Mouse (Mus musculus) CH12.LX (cell line): ENCODE results near the gene Rnf115. TPM values are rescaled to one million over a fixed set of nuclear protein-coding genes. Genes with fewer than 3 reads are reported as not detected.

ENCODE experiments used
- DNase-seq: peaks from one replicate; pipeline ENCODE4 v3.0.0-alpha.2; 2013; ENCODE audit errors: extremely low read depth
- H3K27ac ChIP-seq: 2 replicates; pipeline ENCODE4 v1.5.1; 2012; ENCODE audit warnings: low read depth, mild to moderate bottlenecking, control low read depth, moderate library complexity; ENCODE audit not compliant: insufficient read depth
- H3K27me3 ChIP-seq: replicated peaks from 2 replicates; pipeline ENCODE3; 2012; ENCODE audit warnings: inconsistent platforms
- H3K36me3 ChIP-seq, 2 experiments: replicated peaks in 1 of 2; 2 replicates each; pipeline versions ENCODE3 to v1.6.1; 2012; ENCODE audit warnings: inconsistent platforms in 1 of 2, low read length in 1 of 2, mild to moderate bottlenecking in 1 of 2, mixed read lengths in 1 of 2, moderate library complexity in 1 of 2; ENCODE audit not compliant: control insufficient read depth in 1 of 2, insufficient read depth in 1 of 2
- H3K4me1 ChIP-seq, 2 experiments: 2 replicates each; pipeline ENCODE4 v1.6.1; 2012; ENCODE audit warnings: inconsistent platforms in 1 of 2, moderate library complexity in 1 of 2; ENCODE audit not compliant: insufficient read depth in 2 of 2, control insufficient read depth in 1 of 2
- H3K4me2 ChIP-seq: 2 replicates; pipeline ENCODE4 v1.6.1; 2012; ENCODE audit warnings: low read depth, mild to moderate bottlenecking, control low read depth; ENCODE audit not compliant: poor library complexity, insufficient read depth, severe bottlenecking
- H3K4me3 ChIP-seq, 3 experiments: fragments of 150-350 bp in 1 of 3; sonication (generic) in 1 of 3; replicated peaks in 1 of 3; 2 replicates each; pipeline versions ENCODE3 to v1.5.1; 2011 to 2012; ENCODE audit warnings: low read depth in 2 of 3, low read length in 2 of 3, mild to moderate bottlenecking in 2 of 3, moderate library complexity in 2 of 3, control low read depth in 1 of 3, improper control_type of control experiment in 1 of 3, inconsistent platforms in 1 of 3, mixed read lengths in 1 of 3; ENCODE audit not compliant: poor library complexity in 1 of 3
- H3K79me2 ChIP-seq: replicated peaks from 2 replicates; pipeline ENCODE4 v1.6.1; 2012; ENCODE audit warnings: mild to moderate bottlenecking, moderate library complexity; ENCODE audit not compliant: control insufficient read depth, poor library complexity, insufficient read depth, severe bottlenecking; ENCODE audit errors: extremely low read depth
- H3K9ac ChIP-seq: 2 replicates; pipeline ENCODE4 v1.6.1; 2012; ENCODE audit warnings: low read depth, mild to moderate bottlenecking, control low read depth, moderate library complexity; ENCODE audit not compliant: insufficient read depth
- H3K9me3 ChIP-seq: replicated peaks from 2 replicates; pipeline ENCODE3; 2012; ENCODE audit warnings: low read length, inconsistent platforms, mixed read lengths
- BHLHE40 ChIP-seq: IDR thresholded peaks from 2 replicates; pipeline ENCODE4 v1.6.1; 2011; ENCODE audit warnings: mild to moderate bottlenecking, low read depth, low read length, improper control_type of control experiment
- CHD2 ChIP-seq: IDR thresholded peaks from 2 replicates; pipeline ENCODE4 v1.6.1; 2011; ENCODE audit warnings: low read length, improper control_type of control experiment
- E2F4 ChIP-seq: IDR thresholded peaks from 2 replicates; pipeline ENCODE4 v1.6.1; 2011; ENCODE audit warnings: low read depth, low read length, improper control_type of control experiment; ENCODE audit not compliant: insufficient replicate concordance
- ELF1 ChIP-seq: IDR thresholded peaks from 2 replicates; pipeline ENCODE4 v1.6.1; 2014; ENCODE audit warnings: low read depth, mild to moderate bottlenecking, inconsistent platforms, low read length, improper control_type of control experiment
- EP300 ChIP-seq: IDR thresholded peaks from 2 replicates; pipeline ENCODE4 v1.6.1; 2011; ENCODE audit warnings: low read length, improper control_type of control experiment
- ETS1 ChIP-seq: conservative IDR thresholded peaks from 2 replicates; pipeline ENCODE4 v1.6.1; 2012; ENCODE audit warnings: low read depth, mild to moderate bottlenecking, inconsistent platforms, low read length, improper control_type of control experiment, moderate library complexity
- HCFC1 ChIP-seq: IDR thresholded peaks from 2 replicates; pipeline ENCODE4 v1.6.1; 2012; ENCODE audit warnings: low read depth, mild to moderate bottlenecking, inconsistent platforms, low read length, improper control_type of control experiment
- IRF4 ChIP-seq: IDR thresholded peaks from 2 replicates; pipeline ENCODE4 v1.6.1; 2014; ENCODE audit warnings: low read depth, mild to moderate bottlenecking, inconsistent platforms, low read length, improper control_type of control experiment
- JUND ChIP-seq: conservative IDR thresholded peaks from 2 replicates; pipeline ENCODE4 v1.6.1; 2011; ENCODE audit warnings: low read depth, low read length, improper control_type of control experiment
- KAT2A ChIP-seq: IDR thresholded peaks from 2 replicates; pipeline ENCODE4 v1.6.1; 2012; ENCODE audit warnings: low read length, improper control_type of control experiment, inconsistent platforms; ENCODE audit not compliant: insufficient replicate concordance
- MAX ChIP-seq: IDR thresholded peaks from 2 replicates; pipeline ENCODE4 v1.6.1; 2011; ENCODE audit warnings: low read length, improper control_type of control experiment
- MAZ ChIP-seq: IDR thresholded peaks from 2 replicates; pipeline ENCODE4 v1.6.1; 2012; ENCODE audit warnings: low read depth, mild to moderate bottlenecking, inconsistent platforms, low read length, improper control_type of control experiment, moderate library complexity
- MEF2A ChIP-seq: IDR thresholded peaks from 2 replicates; pipeline ENCODE4 v1.6.1; 2014; ENCODE audit warnings: low read depth, mild to moderate bottlenecking, inconsistent platforms, low read length, improper control_type of control experiment, borderline replicate concordance
- MYC ChIP-seq: IDR thresholded peaks from 2 replicates; pipeline ENCODE4 v1.6.1; 2011; ENCODE audit warnings: low read depth, mild to moderate bottlenecking, improper control_type of control experiment, low read length
- NELFE ChIP-seq: IDR thresholded peaks from 2 replicates; pipeline ENCODE4 v1.6.1; 2011; ENCODE audit warnings: low read depth, low read length, improper control_type of control experiment
- RAD21 ChIP-seq: IDR thresholded peaks from 2 replicates; pipeline ENCODE4 v1.6.1; 2011; ENCODE audit warnings: low read depth, mild to moderate bottlenecking, low read length, improper control_type of control experiment, moderate library complexity
- RCOR1 ChIP-seq: conservative IDR thresholded peaks from 2 replicates; pipeline ENCODE4 v1.6.1; 2012; ENCODE audit warnings: low read depth, mild to moderate bottlenecking, inconsistent platforms, low read length, improper control_type of control experiment
- SIN3A ChIP-seq: IDR thresholded peaks from 2 replicates; pipeline ENCODE4 v1.6.1; 2012; ENCODE audit warnings: low read length, improper control_type of control experiment, inconsistent platforms
- SMC3 ChIP-seq: IDR thresholded peaks from 2 replicates; pipeline ENCODE4 v1.6.1; 2011; ENCODE audit warnings: low read depth, low read length, improper control_type of control experiment
- TBP ChIP-seq: conservative IDR thresholded peaks from 2 replicates; pipeline ENCODE4 v1.6.1; 2011; ENCODE audit warnings: low read depth, low read length, improper control_type of control experiment
- TCF12 ChIP-seq: IDR thresholded peaks from 2 replicates; pipeline ENCODE4 v1.6.1; 2014; ENCODE audit warnings: low read depth, mild to moderate bottlenecking, inconsistent platforms, low read length, improper control_type of control experiment
- USF2 ChIP-seq: conservative IDR thresholded peaks from 2 replicates; pipeline ENCODE4 v1.6.1; 2011; ENCODE audit warnings: low read depth, low read length, improper control_type of control experiment
- ZKSCAN1 ChIP-seq: IDR thresholded peaks from 2 replicates; pipeline ENCODE4 v1.6.1; 2012; ENCODE audit warnings: low read depth, inconsistent platforms, low read length, improper control_type of control experiment, borderline replicate concordance
- ZNF384 ChIP-seq: IDR thresholded peaks from 2 replicates; pipeline ENCODE4 v1.6.1; 2012; ENCODE audit warnings: low read depth, low read length, improper control_type of control experiment, inconsistent platforms
- dilution Hi-C: fragments of 300-500 bp; cut with MboI; formaldehyde crosslinking; loops from 2 replicates; pipeline ENCODE4 v1.14.3; 2020; ENCODE audit warnings: low sequenced_read_pairs; ENCODE audit not compliant: extremely low pct_unique_long_range_greater_than_20kb, extremely low pct_ligation_motif_present
- in situ Hi-C: fragments of 300-500 bp; cut with MboI; formaldehyde crosslinking; loops from 3 replicates; pipeline ENCODE4 v1.14.3; 2019; ENCODE audit warnings: low sequenced_read_pairs, low pct_ligation_motif_present, low pct_unique_long_range_greater_than_20kb, mixed read lengths
- polyA plus RNA-seq: library from polyadenylated mRNA; unstranded; fragments of >175 nt; gene quantifications from 2 replicates; pipeline ENCODE4 v1.2.1, GENCODE M21; 2012; ENCODE audit warnings: low read depth; ENCODE audit not compliant: insufficient read length
- total RNA-seq, 2 experiments: library from RNA; depleted of rRNA; stranded (reverse); fragments of 300-350 nt in 1 of 2; fragments of >200 nt in 1 of 2; gene quantifications; 2 replicates each; pipeline ENCODE4 v1.2.3; 2012 to 2014

The Rnf115 gene
- total and polyA plus RNA-seq, 3 experiments, result 25.8 to 79.3 (median 64.7) TPM

GRCm38 (mm10) chr3:96788506-96788905 lies 61.0 kb downstream of the Rnf115 start:
- no peaks in the 10 kb centered on the region for H3K79me2 ChIP-seq
- H3K9ac ChIP-seq, result no peak overlapping the region
- no peaks in the 10 kb centered on the region for H3K27me3 ChIP-seq
- peaks cover 27 to 82% of the 10 kb centered on the region in 2 experiments for H3K36me3 ChIP-seq
- H3K9me3 ChIP-seq, result no peaks in the 10 kb centered on the region
- peaks cover 8 to 42% of the 10 kb centered on the region in 2 experiments; a peak in 3 of 4 replicates for H3K4me1 ChIP-seq
- peak overlapping the region; percentile 43; the same call in 1 of the 2 replicates for H3K27ac ChIP-seq
- no peak overlapping the region for H3K4me2 ChIP-seq
- in situ Hi-C loops, result no loop called here
- dilution Hi-C loops, result no loop called here
- TF ChIP-seq TCF12 (peak; percentile 37; the same call in 1 of the 2 replicates), NELFE (no peak), ETS1 (peak; percentile 51), KAT2A (no peak), USF2 (no peak), ZKSCAN1 (no peak), ZNF384 (no peak), MAX (no peak), IRF4 (no peak), EP300 (0 out of 2 replicates have a peak, but pooled peaks have one; percentile 18), BHLHE40 (peak; percentile 76), JUND (no peak), SIN3A (no peak), TBP (no peak), E2F4 (no peak)
- no peak overlapping the region for H3K4me3 ChIP-seq
- peak; percentile 45 for DNase-seq

GRCm38 (mm10) chr3:96800254-96800653 lies 72.8 kb downstream of the Rnf115 start:
- Histone ChIP-seq H3K27me3 (no peaks in the 10 kb centered on the region), H3K4me3 (no peak overlapping the region), H3K36me3 (peaks cover 0 to 12% of the 10 kb centered on the region in 2 experiments), H3K9me3 (no peaks in the 10 kb centered on the region), H3K27ac (no peak overlapping the region), H3K79me2 (no peaks in the 10 kb centered on the region), H3K4me2 (no peak overlapping the region), H3K9ac (no peak overlapping the region), H3K4me1 (no peaks in the 10 kb centered on the region)
- TF ChIP-seq HCFC1, result no peak
- no peak for TF ChIP-seq SMC3
- TF ChIP-seq ETS1, result no peak
- TF ChIP-seq MAZ, result no peak
- TF ChIP-seq TCF12, result no peak
- TF ChIP-seq MEF2A, result no peak
- no peak for TF ChIP-seq RCOR1
- no peak for TF ChIP-seq MAX
- no peak for TF ChIP-seq CHD2
- TF ChIP-seq BHLHE40, result no peak
- no peak for TF ChIP-seq RAD21
- no peak for TF ChIP-seq MYC
- no peak for TF ChIP-seq ELF1
- in situ Hi-C loops, result loop anchor here (25.0 kb wide), 1 partner anchor 287 kb away; no protein-coding TSS in a partner anchor
- no peak for DNase-seq
- dilution Hi-C loops, result no loop called here
